Mouse (Mus musculus) embryo, embryonic 9.5 days (tissue): ENCODE measurements around the gene Prl8a6.

Experiments
- DNase-seq: peaks from one replicate; pipeline ENCODE4 v3.0.0-alpha.2; 2017; ENCODE audit errors: extremely low spot score

Prl8a6 gene

GRCm38 (mm10) chr13:27438588-27438987 lies at the start of gene Prl8a6:
Gene Prl8a6 (minus strand): TSS chr13:27438688.
- DNase-seq, result no peak

- DNase-seq, result no peak
Observed at GRCm38 (mm10) chr13:27433159-27433558, 5.3 kb downstream of the Prl8a6 start.

GRCm38 (mm10) chr13:27413640-27414039 lies 24.8 kb downstream of the Prl8a6 start:
- no peak for DNase-seq

- peak; percentile 2 for DNase-seq
Observed at GRCm38 (mm10) chr13:27399061-27399724, 39.3 kb downstream of the Prl8a6 start.

- DNase-seq, result no peak
Observed at GRCm38 (mm10) chr13:27390746-27391145, 47.7 kb downstream of the Prl8a6 start, which contains the start of gene Prl2b1. Gene Prl2b1 (minus strand): TSS chr13:27390846.
